In genomic region chr2:179974651-179975471, GRCm38 (mm10) we compare ENCODE assay signal across 7 mouse cellular contexts. TPM values are rescaled to one million over a fixed set of nuclear protein-coding genes. Genes with fewer than 3 reads are reported as not detected.
DNase-seq lines count a peak whose midpoint lies in the region; ATAC-seq and TF ChIP-seq lines count a peak whose summit lies in the region.

No protein-coding gene starts in this region.

- WGBS in forebrain, embryonic 11.5 days: 3% methylated on average over 45 of the region's 45 CpGs
- 6% methylated on average over 41 of the region's 45 CpGs for WGBS in intestine, embryonic 14.5 days
- WGBS in liver, embryonic 15.5 days (ENCODE audit: insufficient replicate concordance): 4% methylated on average over 45 of the region's 45 CpGs

- H3K4me1 ChIP-seq in G1E (ENCODE audit: insufficient read depth, low read depth, low read length): peaks cover 59% of the 10 kb centered on the region
- peaks cover 18% of the 10 kb centered on the region for H3K4me1 ChIP-seq in forebrain, embryonic 11.5 days (replicated peaks; ENCODE audit: control insufficient read depth, insufficient read depth, low read length)
- peaks cover 22% of the 10 kb centered on the region for H3K4me1 ChIP-seq in intestine, embryonic 14.5 days (replicated peaks; ENCODE audit: control insufficient read depth, insufficient read depth, low read length)
- H3K4me1 ChIP-seq in liver, embryonic 15.5 days (replicated peaks): peaks cover 52% of the 10 kb centered on the region

- DNase-seq in G1E (ENCODE audit: low spot score): peak; percentile 30
- peak; percentile 61 for DNase-seq in adrenal gland, postnatal 14 days
- DNase-seq in forebrain, embryonic 11.5 days (ENCODE audit: low spot score): peak; percentile 73
- DNase-seq in intestine, embryonic 14.5 days (ENCODE audit: low spot score): peak; percentile 69
- peak; percentile 57 for DNase-seq in neural tube, embryonic 10.5 days (ENCODE audit: extremely low spot score, low spot score)
- DNase-seq in urinary bladder, postnatal 14 days (ENCODE audit: low spot score): peak; percentile 41

- no peaks in the 10 kb centered on the region for H3K9me3 ChIP-seq in G1E (replicated peaks)
- no peaks in the 10 kb centered on the region for H3K9me3 ChIP-seq in forebrain, embryonic 11.5 days (ENCODE audit: control insufficient read depth, low read length)
- H3K9me3 ChIP-seq in intestine, embryonic 14.5 days (ENCODE audit: control insufficient read depth, low read length): no peaks in the 10 kb centered on the region
- H3K9me3 ChIP-seq in liver, embryonic 15.5 days (replicated peaks): no peaks in the 10 kb centered on the region

- no peak overlapping the region for H3K27ac ChIP-seq in forebrain, embryonic 11.5 days (ENCODE audit: low read depth, low read length)
- H3K27ac ChIP-seq in intestine, embryonic 14.5 days (ENCODE audit: low read depth): no peak overlapping the region
- H3K27ac ChIP-seq in liver, embryonic 15.5 days (replicated peaks): 0 out of 2 replicates have a peak overlapping the region, but pooled peaks have one; percentile 6

- H3K4me2 ChIP-seq in forebrain, embryonic 11.5 days (ENCODE audit: low read depth, low read length, severe bottlenecking): peak overlapping the region; percentile 100
- H3K4me2 ChIP-seq in intestine, embryonic 14.5 days (ENCODE audit: low read length): peak overlapping the region; percentile 97
- peak overlapping the region; percentile 96 for H3K4me2 ChIP-seq in liver, embryonic 15.5 days

- peak overlapping the region; percentile 91 for H3K4me3 ChIP-seq in G1E (ENCODE audit: low read depth, low read length)
- peak overlapping the region; percentile 92 for H3K4me3 ChIP-seq in forebrain, embryonic 11.5 days (ENCODE audit: low read depth, low read length)
- peak overlapping the region; percentile 75 for H3K4me3 ChIP-seq in intestine, embryonic 14.5 days (ENCODE audit: low read depth, low read length)
- peak overlapping the region; percentile 90 for H3K4me3 ChIP-seq in liver, embryonic 15.5 days (replicated peaks)

- no peak for ATAC-seq in G1E (ENCODE audit: extremely low read depth, insufficient number of reproducible peaks, low FRiP score, poor library complexity, severe bottlenecking)
- ATAC-seq in forebrain, embryonic 11.5 days (replicated peaks; ENCODE audit: low FRiP score): no peak
- ATAC-seq in intestine, embryonic 14.5 days (replicated peaks; ENCODE audit: low FRiP score, low TSS enrichment, low read depth): no peak; the same call in 1 of the 2 replicates
- ATAC-seq in liver, embryonic 15.5 days (ENCODE audit: insufficient read depth): no peak

- peaks cover 57% of the 10 kb centered on the region for H3K36me3 ChIP-seq in G1E (replicated peaks)
- H3K36me3 ChIP-seq in forebrain, embryonic 11.5 days (ENCODE audit: control insufficient read depth, insufficient read depth, low read length): no peaks in the 10 kb centered on the region
- no peaks in the 10 kb centered on the region for H3K36me3 ChIP-seq in intestine, embryonic 14.5 days (ENCODE audit: control insufficient read depth, insufficient read depth, low read length)
- no peaks in the 10 kb centered on the region for H3K36me3 ChIP-seq in liver, embryonic 15.5 days (replicated peaks)

- H3K27me3 ChIP-seq in G1E (ENCODE audit: insufficient read depth, low read length): peaks cover 1% of the 10 kb centered on the region; the same call in 1 of the 2 replicates
- no peaks in the 10 kb centered on the region for H3K27me3 ChIP-seq in forebrain, embryonic 11.5 days (ENCODE audit: control insufficient read depth, insufficient read depth, low read length)
- no peaks in the 10 kb centered on the region for H3K27me3 ChIP-seq in intestine, embryonic 14.5 days (replicated peaks; ENCODE audit: control insufficient read depth, insufficient read depth, low read length)
- no peaks in the 10 kb centered on the region for H3K27me3 ChIP-seq in liver, embryonic 15.5 days

- H3K9ac ChIP-seq in forebrain, embryonic 11.5 days (ENCODE audit: low read length): peak overlapping the region; percentile 72
- H3K9ac ChIP-seq in intestine, embryonic 14.5 days (ENCODE audit: low read length): peak overlapping the region; percentile 43
- peak overlapping the region; percentile 72 for H3K9ac ChIP-seq in liver, embryonic 15.5 days

- TF ChIP-seq CTCF in G1E (IDR thresholded peaks at IDR 0.05; ENCODE audit: low read depth, low read length): no peak

RNA-seq across cellular contexts. Expression of gene Taf4, which starts 1.6 kb away (rescaled TPM):
- total RNA-seq in G1E (2014; fragmentation: Nextera tagmentation): 37.3 and 45.7 TPM in 2 replicates
- total RNA-seq in G1E (2017): 9.3 and 14.2 TPM in 2 replicates
- 29.3 and 32.3 TPM in 2 replicates for polyA plus RNA-seq in G1E (2012)
- 20.7 and 21.6 TPM in 2 replicates for total RNA-seq in adrenal gland, postnatal 14 days (2021)
- polyA plus RNA-seq in forebrain, embryonic 11.5 days (2014; fragmentation: Nextera tagmentation; extraction: Ambion mirVana): 7.4 and 8.2 TPM in 2 replicates
- 5.2 and 5.4 TPM in 2 replicates for polyA plus RNA-seq in intestine, embryonic 14.5 days (2014; fragmentation: Nextera tagmentation; extraction: Ambion mirVana)
- polyA plus RNA-seq in liver, embryonic 15.5 days (2015; fragmentation: Nextera tagmentation; extraction: Ambion mirVana): 1.7 and 1.9 TPM in 2 replicates

RNA-seq across cellular contexts. Expression of gene Lsm14b, which starts 49.9 kb away (rescaled TPM):
- total RNA-seq in G1E (2014; fragmentation: Nextera tagmentation): 19.9 and 27.5 TPM in 2 replicates
- total RNA-seq in G1E (2017): 39.2 and 41.1 TPM in 2 replicates
- polyA plus RNA-seq in G1E (2012): 44.4 and 57.6 TPM in 2 replicates
- total RNA-seq in adrenal gland, postnatal 14 days (2021): 36.0 and 36.8 TPM in 2 replicates
- 7.5 and 8.9 TPM in 2 replicates for polyA plus RNA-seq in forebrain, embryonic 11.5 days (2014; fragmentation: Nextera tagmentation; extraction: Ambion mirVana)
- polyA plus RNA-seq in intestine, embryonic 14.5 days (2014; fragmentation: Nextera tagmentation; extraction: Ambion mirVana): 6.2 and 6.3 TPM in 2 replicates
- 1.3 TPM in 2 replicates for polyA plus RNA-seq in liver, embryonic 15.5 days (2015; fragmentation: Nextera tagmentation; extraction: Ambion mirVana)
